Mouse (Mus musculus) ZHBTc4 (cell line): Measurements from ENCODE around the gene Lrrc9.

ENCODE experiments used
- DNase-seq: peaks from one replicate; pipeline ENCODE4 v3.0.0-alpha.2; 2011; ENCODE audit warnings: low read depth, low spot score

The Lrrc9 gene

DNA sequence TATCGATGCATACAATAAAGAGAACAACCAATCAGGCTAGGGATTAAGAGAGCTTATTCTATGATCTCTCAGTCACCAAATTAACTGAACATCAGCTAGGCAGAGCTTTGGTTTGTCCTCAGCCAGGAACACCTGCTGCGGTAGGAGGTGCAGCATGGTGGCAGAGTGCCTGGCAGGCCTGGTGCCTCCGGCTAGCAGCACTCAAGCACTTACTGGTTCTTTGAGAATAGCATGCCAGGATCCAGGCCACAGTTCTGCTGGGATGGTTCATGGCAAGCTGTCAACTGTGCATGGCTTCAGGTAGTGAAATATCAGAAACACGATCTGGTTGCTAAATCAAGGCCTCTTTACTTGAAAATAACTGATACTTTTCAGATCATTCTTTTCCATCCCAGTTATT lies 26.1 kb downstream of the Lrrc9 start:
- DNase-seq, result no peak

DNA sequence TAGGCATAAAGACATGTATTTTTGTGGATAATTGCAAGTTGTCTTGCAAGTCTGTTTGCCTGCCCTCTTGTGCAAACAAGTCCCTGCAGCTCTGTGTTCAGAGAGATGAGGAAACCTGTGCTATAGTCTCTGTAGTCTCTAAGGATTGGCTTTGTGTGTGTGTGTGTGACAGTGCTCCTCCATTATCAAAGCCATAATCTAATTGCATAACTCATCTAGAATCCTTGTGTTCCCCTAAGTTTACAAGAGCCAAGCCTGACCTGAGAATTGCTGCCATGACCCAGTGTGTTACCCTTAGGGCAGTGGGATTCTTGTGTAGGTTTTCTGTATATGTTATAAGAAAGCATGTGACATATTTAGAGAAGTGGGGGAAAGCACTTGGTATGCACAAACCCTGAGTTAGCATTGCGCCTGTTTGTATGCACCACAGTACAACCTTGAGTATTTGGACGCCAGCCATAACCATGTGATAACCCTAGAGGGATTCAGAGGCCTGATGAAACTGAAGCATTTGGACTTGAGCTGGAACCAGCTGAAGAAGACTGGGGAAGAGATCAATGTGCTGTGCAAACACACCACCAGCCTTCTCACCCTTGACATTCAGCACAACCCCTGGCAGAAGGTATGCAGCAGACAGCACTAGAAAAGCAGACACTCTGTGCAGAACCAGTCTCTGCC lies 35.2 kb downstream of the Lrrc9 start:
- DNase-seq, result no peak

DNA sequence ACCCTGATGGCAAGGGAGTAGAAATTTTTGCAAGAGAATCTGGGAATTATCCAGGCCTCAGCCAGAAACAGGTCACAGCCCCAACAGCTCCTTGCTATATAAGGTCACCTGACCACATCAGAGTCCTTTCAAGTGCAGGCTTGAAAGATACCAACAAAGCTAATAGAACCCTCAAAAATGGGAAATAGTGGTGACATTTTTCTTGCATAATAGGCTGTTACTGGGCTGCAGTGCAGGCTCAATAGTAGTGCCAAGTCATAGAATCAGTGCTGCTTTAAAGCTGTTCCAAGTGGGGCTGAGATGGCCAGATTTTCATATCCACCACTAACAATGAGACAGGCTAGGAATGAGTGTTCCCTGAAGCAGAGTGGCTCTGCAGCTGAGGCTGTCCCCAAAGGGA lies 40.6 kb downstream of the Lrrc9 start:
- DNase-seq, result no peak

DNA sequence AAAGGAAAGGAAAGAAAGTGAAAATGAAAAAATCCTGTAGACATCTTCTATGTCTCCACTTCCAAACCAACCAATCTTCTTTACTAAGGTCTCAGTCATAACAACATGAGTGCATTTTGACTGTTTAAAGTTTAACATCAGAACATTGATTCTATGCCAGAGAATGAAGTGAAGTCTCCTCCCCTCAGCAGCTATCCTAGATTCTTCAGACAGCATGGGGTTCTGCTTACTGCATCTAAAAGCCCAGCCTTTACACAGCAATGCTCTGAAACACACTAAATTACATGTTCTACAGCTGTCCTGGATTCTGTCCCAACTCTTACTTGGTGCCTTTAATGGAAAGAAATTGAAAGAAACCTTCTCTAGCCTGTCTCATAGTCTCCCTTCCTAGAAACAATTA lies 43.2 kb downstream of the Lrrc9 start:
- DNase-seq, result no peak

DNA sequence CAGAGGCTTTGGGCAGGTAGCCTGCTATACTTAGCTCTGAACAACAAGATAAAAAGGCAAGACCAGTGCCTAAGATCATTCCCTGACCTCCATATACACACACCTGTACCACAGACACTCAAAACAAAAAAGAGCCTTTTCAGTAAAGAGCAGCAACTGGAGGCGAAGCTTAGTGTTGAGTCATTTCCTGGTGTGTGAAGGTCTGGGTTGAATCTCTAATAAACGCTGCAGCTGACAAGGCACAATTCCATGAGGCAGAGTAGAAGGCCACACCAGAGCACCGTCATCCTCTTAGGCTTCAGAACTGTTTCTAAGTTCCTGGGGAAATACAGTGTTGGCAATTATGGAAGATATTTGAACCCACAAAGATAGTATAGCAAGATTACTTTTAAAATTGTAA lies 45.8 kb downstream of the Lrrc9 start:
- no peak for DNase-seq

DNA sequence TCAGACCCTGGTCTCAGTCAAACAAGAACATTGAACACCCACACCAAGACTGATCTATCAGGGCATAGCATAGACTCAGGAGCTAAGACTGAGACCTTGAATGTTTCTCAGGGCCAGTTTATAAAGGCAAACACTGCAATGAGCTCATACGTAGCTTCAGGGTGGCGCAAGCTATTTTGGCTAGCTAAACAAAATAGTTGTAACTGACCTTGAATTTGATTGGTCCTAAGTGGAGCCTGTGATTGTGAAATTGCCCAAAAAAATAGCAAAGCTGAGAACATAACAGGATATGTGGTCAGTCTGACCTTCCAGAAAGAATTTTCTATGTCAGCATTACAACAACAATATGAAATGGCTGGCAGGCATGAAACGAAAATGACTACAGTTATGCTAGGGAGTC lies 48.3 kb downstream of the Lrrc9 start:
- no peak for DNase-seq

DNA sequence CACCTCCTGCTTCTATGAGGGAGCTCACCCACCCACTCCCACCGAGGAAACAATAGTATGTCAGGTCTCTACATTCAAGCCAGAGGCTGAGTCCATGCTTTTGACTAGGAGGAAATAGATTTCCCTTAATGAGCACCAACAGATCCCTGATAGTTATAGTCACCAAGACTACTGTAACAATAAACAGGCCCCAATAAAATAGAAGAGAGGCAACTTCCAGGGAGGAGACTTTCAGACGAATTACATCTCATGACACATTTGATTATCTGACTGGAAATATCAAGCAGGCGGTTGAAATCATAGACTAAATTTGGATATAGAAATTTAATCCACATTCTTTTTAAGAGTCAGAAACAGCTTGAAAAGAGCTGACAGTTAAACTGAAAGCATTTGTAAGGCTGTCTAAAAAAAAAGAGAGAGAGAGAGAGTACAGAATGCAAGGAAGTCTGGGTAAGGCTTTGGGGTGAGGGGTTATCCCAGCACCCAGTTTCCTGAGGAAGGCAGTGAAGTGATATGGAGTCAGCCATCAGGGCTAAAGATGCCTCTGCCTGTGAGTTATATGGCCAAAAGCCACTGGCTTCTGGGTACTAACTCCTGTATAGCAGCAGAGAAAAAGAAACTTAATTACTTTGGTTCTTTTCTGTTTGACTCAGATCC lies 49.5 kb downstream of the Lrrc9 start:
- DNase-seq, result no peak

DNA sequence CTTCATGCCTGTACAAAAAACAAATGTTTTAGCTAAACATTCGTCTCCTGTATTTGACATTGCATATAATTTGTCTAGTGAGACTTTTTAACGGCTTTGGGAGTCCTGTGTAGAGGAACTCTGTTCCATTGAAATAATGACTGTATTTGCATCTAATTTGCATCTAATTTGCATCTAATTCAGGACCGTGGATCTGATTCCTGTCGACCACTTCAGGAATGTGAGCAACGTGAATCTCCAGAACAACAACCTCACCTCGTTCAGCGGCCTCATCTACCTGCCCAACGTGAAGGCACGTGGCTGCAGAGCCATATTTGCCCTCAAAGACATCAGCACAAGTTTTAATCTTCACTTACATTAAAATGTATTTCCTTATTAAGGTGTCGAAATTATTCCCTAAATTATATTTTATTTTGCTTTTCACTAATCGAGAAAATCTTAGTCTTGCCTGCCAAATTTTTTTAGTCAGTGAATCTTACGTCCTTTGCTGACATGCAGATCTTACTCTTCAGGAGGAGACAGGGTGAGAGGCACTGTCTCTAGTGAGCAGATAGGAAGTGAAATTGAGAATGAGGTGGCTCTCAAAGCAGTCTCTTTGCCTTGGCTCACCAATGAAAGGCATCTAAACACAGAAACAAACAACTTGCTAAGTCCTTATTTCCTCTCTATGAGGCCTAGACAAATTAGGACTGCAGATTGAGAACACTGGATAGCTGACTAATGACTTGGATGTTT lies 55.4 kb downstream of the Lrrc9 start:
- peak; percentile 10 for DNase-seq

DNA sequence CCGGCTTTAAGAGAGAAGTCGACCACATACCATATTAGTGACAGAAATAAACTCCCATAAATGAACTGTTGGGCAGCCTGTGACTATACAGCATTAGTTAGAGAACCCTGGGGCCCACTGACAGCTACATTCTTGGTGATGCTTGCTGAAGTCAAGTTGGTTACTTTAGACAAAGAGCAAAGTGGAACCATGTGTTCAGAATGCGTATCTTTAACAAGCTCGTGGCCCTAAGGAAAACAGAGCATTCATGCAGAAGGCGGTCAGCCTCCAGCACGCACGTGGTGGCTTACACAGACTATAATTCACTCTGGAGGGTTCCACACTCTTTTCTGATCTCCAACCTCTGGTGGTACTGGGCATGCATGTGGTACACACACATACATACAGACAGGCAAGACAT lies 67.9 kb downstream of the Lrrc9 start:
- no peak for DNase-seq

DNA sequence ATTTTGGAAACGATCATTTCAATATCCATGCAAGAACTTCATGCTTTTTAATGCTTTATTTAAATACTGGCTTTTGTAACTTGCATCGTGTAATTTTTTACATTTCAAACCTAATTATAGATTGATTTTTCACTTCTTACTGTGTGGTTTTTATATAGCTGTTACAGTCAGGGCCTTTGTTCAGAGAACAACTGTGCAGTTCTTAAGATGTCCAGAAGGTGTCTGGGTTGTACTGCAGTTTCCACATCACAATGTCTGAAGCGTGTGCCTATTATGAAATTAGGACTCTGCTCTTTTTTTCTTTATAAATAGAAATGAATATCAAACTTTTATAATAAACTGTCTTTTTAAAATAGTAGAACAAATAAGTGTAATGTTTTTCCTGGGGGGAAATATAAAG lies 73.8 kb downstream of the Lrrc9 start:
- peak; percentile 15 for DNase-seq

DNA sequence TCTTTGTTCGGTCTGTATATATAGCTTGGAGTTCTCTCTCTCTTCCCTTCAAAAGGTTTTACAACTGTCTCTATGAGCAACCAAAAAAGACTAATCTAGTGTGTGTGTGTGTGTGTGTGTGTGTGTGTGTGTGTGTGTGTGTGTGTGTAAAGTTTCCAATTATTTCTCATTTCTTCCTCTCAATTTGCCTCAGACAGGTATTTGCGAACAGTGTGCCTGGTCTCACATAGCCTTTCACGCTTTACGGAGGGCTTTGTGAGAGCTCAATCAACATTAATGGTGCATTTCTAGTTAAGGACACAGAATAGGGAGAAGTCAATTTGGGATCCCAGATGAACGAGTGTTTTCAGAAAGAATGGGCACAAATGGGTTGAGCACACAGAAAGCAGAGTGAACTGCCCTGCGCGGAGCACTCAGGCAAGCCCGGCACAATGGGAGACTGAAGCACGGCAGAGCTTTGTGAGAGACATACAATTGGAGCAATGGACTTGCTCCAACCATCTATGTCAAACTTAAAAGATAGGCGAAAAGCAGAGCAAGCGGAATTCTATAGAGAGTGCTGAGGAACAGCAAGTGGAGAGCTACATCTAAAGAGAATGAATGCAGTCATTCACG lies 76.6 kb downstream of the Lrrc9 start:
- DNase-seq, result no peak

DNA sequence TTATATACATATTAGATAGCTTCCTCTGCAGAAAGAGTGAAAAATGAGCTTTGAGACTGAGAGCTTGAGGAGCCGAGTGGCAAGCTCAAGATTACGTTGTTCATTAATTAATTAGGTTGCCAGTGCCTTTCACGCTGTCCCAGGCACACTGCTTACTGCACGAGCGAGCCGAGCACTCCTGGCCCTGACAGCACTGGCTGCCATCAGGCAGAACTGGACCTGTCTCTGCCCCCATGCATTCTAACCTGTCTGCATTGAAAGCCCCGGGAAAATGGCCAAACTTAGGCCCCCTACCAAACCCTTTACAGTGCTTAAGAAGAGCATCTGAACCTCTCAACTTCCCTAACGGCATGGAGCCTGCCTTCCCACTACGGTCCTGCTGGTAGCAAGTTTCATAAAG lies 77.7 kb downstream of the Lrrc9 start:
- no peak for DNase-seq

DNA sequence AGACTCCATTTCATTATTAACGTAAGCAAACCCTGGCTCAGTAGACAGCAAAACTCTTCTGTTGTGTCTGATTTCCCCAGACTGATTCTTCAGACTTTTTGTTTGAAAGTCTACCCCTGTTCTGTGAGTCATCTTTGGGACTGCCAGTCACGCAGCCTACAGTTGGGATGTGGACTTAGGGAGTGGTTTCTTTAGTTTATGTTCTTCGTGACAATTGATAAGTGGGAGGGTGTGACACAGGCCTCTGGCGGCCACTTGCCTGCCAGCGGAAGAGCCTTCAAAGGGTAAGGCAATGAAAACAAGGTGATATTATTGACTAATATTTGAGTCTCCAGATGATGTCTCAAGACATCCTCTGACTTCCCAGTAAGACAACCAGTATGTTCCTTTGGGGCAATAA lies 78.2 kb downstream of the Lrrc9 start:
- no peak for DNase-seq

DNA sequence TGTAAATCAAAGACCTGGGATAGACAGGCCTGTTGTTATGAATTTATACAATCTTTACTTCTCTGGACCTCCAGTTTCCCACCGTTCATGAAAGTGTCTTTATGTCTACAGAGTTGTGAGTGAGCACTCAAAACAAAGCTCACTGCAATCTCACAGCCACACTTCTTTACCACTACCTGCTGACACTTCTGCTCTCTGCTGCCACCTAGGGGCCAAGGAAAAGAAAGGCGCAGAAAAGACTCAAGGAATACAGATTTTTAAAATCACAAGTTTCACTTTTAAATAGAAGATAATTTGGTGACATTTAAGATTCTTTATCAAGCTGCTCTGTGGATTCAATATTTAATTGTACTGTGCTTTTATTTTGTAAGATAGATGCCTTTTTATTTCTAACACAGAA lies 79.0 kb downstream of the Lrrc9 start:
- peak; percentile 79 for DNase-seq

DNA sequence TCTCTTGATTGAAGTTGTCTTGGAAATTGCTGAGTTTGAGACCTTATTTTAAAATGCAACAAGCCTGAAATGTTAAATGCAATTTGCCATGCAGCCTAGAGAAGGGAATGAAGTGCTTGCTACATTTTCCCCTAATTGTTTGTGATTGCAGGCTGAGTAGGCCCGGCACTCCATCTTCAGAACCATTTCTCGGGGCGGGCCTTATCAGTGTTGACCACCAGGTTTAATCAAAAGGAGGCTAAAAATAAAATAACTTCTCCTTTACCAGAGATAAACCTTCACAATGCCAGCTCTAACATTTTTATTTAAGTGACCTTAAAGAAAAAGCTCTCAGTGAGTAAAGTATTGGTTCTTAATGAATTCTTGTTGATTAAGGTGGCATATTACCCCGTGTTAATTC lies 83.9 kb downstream of the Lrrc9 start:
- no peak for DNase-seq

DNA sequence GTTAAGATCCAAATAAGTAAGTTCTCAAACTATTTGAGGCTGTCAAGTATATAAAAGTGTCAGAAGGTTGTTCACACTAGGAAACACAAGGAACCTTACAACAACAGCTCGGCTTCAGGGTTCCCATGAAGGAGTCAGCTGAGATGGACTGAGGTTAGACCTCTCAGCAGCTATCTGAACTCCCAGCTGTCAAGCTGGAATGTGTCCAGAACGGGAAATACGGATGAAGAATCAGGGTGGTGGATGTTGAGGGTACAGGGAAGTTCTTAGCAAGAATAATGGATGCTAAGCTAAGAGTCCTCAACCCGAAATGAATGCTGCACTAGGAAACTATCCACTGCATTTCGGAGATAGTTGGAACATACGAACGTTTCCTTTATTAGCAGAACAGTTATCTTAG lies 90.6 kb downstream of the Lrrc9 start:
- DNase-seq, result no peak

DNA sequence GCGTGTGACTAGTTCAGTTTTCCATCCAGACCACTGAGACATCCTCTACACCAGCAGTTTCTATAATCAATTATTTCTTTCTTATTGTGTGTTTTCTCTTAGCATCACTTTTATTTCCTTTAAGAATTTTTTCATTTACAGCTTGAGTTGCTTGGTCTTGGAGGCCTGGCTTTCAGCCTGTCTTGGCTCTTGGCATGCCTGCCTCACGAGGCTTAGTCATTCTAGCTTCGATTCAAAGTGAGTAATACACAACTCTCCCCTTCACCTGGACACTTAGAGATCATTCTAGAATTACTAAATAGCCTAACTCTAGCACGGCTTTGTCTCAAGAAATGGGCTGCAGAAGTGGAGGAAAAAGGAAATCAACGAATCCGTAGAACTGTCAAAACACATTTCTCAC lies 92.3 kb downstream of the Lrrc9 start:
- DNase-seq, result no peak

DNA sequence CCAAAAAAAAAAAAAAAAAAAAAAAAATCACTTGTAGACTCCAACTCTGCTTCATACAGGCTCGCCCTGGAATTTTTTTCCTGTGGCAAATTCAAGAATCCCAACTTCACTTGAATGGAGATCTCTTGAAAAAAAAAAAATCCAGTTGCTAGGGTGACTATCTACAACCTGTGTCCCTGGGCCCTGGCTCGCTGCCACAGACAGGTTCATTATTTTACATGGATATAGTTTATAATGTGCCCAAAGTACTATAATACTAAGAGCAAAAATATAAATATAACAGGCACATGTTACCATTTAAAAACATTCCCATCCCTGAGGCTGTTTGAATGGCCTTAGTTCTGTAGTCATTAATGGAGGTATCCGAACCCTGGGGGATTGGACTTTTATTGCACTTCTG lies 93.9 kb downstream of the Lrrc9 start:
- no peak for DNase-seq

DNA sequence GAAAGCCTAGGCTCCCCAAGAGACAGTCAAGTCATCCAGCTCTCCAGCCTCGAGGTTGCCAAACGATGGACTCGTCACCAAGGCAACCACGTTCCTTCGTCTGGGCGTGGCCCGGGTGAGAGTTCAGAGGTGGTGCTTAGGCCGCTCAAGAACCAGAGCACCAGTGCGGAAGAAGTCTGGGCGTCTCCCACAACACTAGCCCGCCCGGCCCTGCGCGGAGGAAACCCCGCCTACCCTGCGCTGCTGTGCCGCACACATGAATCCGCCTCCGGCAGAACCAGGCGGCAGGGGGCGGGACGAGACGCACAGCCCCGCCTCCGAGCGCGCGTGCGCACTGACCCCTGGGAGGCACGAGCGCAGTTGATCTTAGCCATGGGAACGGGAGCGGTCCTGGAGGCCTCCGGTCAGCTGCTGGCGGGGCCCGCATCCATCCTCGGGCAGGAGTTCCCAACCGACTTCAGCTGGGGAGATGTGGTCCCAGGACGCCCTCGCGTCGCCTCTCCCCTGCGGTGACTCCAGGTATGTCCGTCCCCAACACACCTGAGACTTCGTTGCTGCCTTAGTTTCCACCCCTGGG lies 94.4 kb downstream of the Lrrc9 start, which contains the start of gene Pcnx4:
Gene Pcnx4, plus strand, starts transcription at position 363 of the 577 bp plus-strand sequence.
- peak; percentile 99 for DNase-seq

DNA sequence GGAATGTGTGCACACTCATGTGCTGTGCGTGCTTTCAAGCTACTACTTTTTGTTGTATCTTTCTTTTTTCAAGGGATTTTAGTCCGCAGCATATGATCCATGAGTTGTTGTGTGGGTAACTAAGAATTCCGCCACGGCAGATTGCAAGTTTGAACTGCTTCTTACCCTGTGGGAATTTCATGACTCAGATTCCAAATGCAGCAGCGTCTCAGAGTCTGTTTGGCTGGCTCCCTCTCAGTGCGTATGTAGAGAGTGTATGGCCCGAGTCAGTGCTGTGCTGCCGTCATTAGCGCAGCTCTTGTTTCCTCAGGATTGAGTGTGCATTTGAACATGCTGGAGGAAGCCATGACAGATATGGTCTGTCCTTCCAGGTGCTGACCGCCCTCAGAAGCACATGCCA lies 96.9 kb downstream of the Lrrc9 start:
- no peak for DNase-seq

DNA sequence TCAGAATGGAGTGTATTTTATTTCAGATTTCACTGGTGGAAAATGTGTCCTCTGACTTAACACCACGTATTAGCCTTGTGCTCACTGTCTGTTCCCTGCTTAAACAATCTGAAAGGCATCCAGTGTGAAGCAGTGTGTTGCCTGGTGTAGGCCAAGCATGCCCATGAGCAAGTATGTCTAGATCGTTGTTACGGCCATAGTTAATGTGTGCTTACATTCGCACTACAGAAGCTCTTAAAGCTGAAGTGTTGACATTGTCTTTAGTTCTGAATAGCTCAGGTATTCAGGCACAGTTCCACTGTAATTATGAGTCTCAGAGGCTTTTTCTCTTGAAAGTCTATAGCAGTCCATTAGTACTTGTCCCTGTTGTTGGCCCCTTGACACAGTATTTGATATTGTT lies 112.7 kb downstream of the Lrrc9 start:
- no peak for DNase-seq

DNA sequence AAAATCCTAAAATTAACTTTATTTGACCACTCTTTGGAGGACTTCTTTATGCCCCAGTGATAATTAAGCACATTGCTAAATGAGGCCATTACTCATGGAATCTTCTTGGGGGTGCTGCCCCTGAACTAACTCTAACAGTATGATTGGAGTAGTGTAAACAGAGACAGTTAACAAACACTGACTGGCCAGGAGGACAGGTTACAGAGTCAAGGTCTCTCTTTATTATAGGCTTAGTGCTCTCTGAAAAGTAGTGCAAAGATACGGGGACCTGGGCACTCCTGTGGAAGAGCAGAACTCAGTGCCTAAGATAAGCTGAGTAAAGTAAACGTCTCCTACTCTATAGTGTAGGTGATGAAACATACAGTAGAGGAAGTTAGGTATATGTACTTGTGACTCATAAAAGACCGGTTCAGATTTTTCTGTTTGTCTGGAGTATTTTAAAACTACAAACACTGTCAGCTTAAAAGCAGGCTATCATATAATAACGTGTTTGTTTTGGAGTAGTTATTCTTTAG lies 122.7 kb downstream of the Lrrc9 start:
- DNase-seq, result no peak
